Mouse (Mus musculus) heart, adult 2 months (tissue): Measurements from ENCODE around the gene Myrfl. TPM values are rescaled to one million over a fixed set of nuclear protein-coding genes. Genes with fewer than 3 reads are reported as not detected.

Experiments
- DNase-seq, 2 experiments: peaks; one replicate each; pipeline ENCODE4 v3.0.0; 2021
- H3K27ac ChIP-seq: fragments of 200-600 bp; 2 replicates; pipeline ENCODE4 v1.8.1; 2022
- H3K27me3 ChIP-seq: fragments of 200-500 bp; 2 replicates; pipeline ENCODE4 v1.6.1; 2012; ENCODE audit warnings: mild to moderate bottlenecking, low read length, inconsistent platforms, mixed read lengths; ENCODE audit not compliant: control insufficient read depth, insufficient read depth
- H3K36me3 ChIP-seq: fragments of 200-500 bp; 2 replicates; pipeline ENCODE4 v1.6.1; 2012; ENCODE audit warnings: low read length, inconsistent platforms; ENCODE audit not compliant: control insufficient read depth, insufficient read depth
- H3K4me1 ChIP-seq: fragments of 200-500 bp; 2 replicates; pipeline ENCODE4 v1.6.1; 2011; ENCODE audit warnings: low read length; ENCODE audit not compliant: control insufficient read depth, insufficient read depth
- H3K4me3 ChIP-seq: fragments of 200-600 bp; 2 replicates; pipeline ENCODE4 v1.8.1; 2022
- H3K79me2 ChIP-seq: fragments of 200-500 bp; replicated peaks from 2 replicates; pipeline ENCODE4 v1.6.1; 2012; ENCODE audit warnings: mild to moderate bottlenecking, inconsistent platforms, low read length, moderate library complexity, mixed read lengths; ENCODE audit not compliant: control insufficient read depth, insufficient read depth
- H3K9ac ChIP-seq: fragments of 200-500 bp; 2 replicates; pipeline ENCODE4 v1.6.1; 2012; ENCODE audit warnings: low read depth, mild to moderate bottlenecking, control low read depth, inconsistent platforms, low read length, mixed read lengths
- CTCF ChIP-seq: fragments of 200-600 bp; IDR thresholded peaks from 2 replicates; pipeline ENCODE4 v1.8.1; 2022; ENCODE audit warnings: antibody characterized with exemption, mild to moderate bottlenecking, moderate library complexity
- EP300 ChIP-seq: fragments of 200-500 bp; IDR thresholded peaks from 2 replicates; pipeline ENCODE4 v1.6.1; 2011; ENCODE audit warnings: low read depth, low read length, control low read depth; ENCODE audit not compliant: insufficient read depth
- POLR2A ChIP-seq: fragments of 200-500 bp; IDR thresholded peaks from 2 replicates; pipeline ENCODE4 v1.6.1; 2011; ENCODE audit warnings: mild to moderate bottlenecking, low read depth, low read length, control low read depth; ENCODE audit not compliant: insufficient read depth
- WGBS: fragments of 180-500 bp; shearing (Covaris S2); methylation state at CpG from one replicate; pipeline ENCODE4 v1.1.7; 2018; 5-methylcytosine and 5-hydroxymethylcytosine counted together
- intact Hi-C: fragments of 180-260 bp; cut with DNase I; formaldehyde crosslinking; loops from one replicate; pipeline ENCODE4 v1.15.1; 2025
- polyA plus RNA-seq: library from polyadenylated mRNA; depleted of rRNA; stranded (reverse); fragments of >200 nt; gene quantifications from 2 replicates; pipeline ENCODE4 v1.2.3, GENCODE M21; 2012
- total RNA-seq, 2 experiments: library from RNA; stranded (reverse); gene quantifications; 2 replicates each; pipeline ENCODE4 v1.2.3; 2021

The Myrfl gene
- total and polyA plus RNA-seq, 3 experiments: 0.31 to 1.6 (median 1.4) TPM

DNA sequence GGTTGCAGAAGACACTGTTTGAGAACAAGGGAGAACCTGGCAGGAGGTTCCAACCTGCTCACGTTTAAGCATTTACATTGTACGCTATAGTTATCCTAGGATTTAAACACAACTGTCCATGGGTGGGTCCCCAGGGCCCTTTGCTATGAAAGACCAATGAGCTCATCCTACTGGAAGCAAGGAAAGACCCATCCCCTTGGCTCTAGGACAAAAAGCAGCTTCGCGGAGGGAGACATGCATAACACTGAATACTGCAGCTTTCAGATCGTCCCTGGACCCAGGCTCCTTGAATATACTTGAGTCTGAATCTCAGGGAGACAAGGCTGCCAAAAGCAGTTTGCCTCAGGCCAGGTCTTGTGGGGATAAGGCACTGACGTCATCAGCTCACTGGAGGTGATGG lies 130.2 kb downstream of the Myrfl start:
- peaks cover 12% of the 10 kb centered on the region for H3K4me1 ChIP-seq
- no peaks in the 10 kb centered on the region for H3K36me3 ChIP-seq
- intact Hi-C loops: no loop called here
- no peaks in the 10 kb centered on the region for H3K79me2 ChIP-seq
- no peak for TF ChIP-seq CTCF
- TF ChIP-seq POLR2A: no peak
- TF ChIP-seq EP300: no peak
- no peak for DNase-seq
- no peak overlapping the region for H3K4me3 ChIP-seq
- 60% methylated on average over 6 of the region's 6 CpGs for WGBS
- H3K27ac ChIP-seq: no peak overlapping the region
- H3K27me3 ChIP-seq: no peaks in the 10 kb centered on the region
- H3K9ac ChIP-seq: no peak overlapping the region

GRCm38 (mm10) chr10:116761476-116762068 lies 135.1 kb downstream of the Myrfl start:
- intact Hi-C loops: no loop called here
- DNase-seq: no peak

DNA sequence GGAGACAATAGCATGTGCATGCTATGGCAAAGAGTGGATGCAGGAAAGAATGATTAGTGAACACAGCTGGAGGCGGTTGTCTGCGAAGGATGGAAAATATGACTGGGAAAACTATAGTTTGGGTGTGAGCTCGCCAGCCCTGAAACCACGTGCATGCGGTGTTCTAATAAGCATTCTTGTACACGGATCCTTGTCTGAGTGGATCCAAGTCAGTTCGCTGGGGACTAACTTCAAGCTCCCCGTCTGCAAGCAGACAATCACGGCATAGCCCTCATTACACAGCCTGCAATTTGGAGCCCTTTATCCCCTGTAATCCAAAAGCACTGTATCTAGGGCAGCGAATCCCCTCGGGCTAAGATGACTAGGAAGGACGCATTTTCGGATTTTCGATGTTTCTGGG lies 136.2 kb downstream of the Myrfl start:
- no peak for TF ChIP-seq EP300
- TF ChIP-seq CTCF: no peak
- TF ChIP-seq POLR2A: no peak
- Histone ChIP-seq H3K4me1 (peaks cover 5% of the 10 kb centered on the region; the same call in 1 of the 2 replicates), H3K79me2 (no peaks in the 10 kb centered on the region), H3K27ac (no peak overlapping the region), H3K9ac (no peak overlapping the region), H3K27me3 (no peaks in the 10 kb centered on the region), H3K36me3 (no peaks in the 10 kb centered on the region), H3K4me3 (no peak overlapping the region)
- WGBS: 78% methylated on average over 14 of the region's 14 CpGs
- intact Hi-C loops: no loop called here
- no peak for DNase-seq

More at GRCm38 (mm10) chr10:116761476-116762068, 135.1 kb downstream of the Myrfl start:
- TF ChIP-seq POLR2A (no peak), EP300 (no peak), CTCF (no peak)
- no peak overlapping the region for H3K27ac ChIP-seq
- H3K4me3 ChIP-seq: no peak overlapping the region
- H3K36me3 ChIP-seq: no peaks in the 10 kb centered on the region
- H3K4me1 ChIP-seq: peaks cover 5% of the 10 kb centered on the region; the same call in 1 of the 2 replicates
- H3K9ac ChIP-seq: no peak overlapping the region
- WGBS: 56% methylated on average over 4 of the region's 4 CpGs
- H3K79me2 ChIP-seq: no peaks in the 10 kb centered on the region
- H3K27me3 ChIP-seq: no peaks in the 10 kb centered on the region

GRCm38 (mm10) chr10:116759816-116760215 lies 136.9 kb downstream of the Myrfl start:
- no peaks in the 10 kb centered on the region for H3K79me2 ChIP-seq
- no peaks in the 10 kb centered on the region for H3K27me3 ChIP-seq
- H3K27ac ChIP-seq: no peak overlapping the region
- no peak overlapping the region for H3K9ac ChIP-seq
- TF ChIP-seq EP300 (no peak), POLR2A (no peak), CTCF (no peak)
- no peak overlapping the region for H3K4me3 ChIP-seq
- H3K36me3 ChIP-seq: no peaks in the 10 kb centered on the region
- peaks cover 5% of the 10 kb centered on the region; the same call in 1 of the 2 replicates for H3K4me1 ChIP-seq
- intact Hi-C loops: no loop called here
- WGBS: 91% methylated on average over 4 of the region's 4 CpGs
- DNase-seq: no peak

DNA sequence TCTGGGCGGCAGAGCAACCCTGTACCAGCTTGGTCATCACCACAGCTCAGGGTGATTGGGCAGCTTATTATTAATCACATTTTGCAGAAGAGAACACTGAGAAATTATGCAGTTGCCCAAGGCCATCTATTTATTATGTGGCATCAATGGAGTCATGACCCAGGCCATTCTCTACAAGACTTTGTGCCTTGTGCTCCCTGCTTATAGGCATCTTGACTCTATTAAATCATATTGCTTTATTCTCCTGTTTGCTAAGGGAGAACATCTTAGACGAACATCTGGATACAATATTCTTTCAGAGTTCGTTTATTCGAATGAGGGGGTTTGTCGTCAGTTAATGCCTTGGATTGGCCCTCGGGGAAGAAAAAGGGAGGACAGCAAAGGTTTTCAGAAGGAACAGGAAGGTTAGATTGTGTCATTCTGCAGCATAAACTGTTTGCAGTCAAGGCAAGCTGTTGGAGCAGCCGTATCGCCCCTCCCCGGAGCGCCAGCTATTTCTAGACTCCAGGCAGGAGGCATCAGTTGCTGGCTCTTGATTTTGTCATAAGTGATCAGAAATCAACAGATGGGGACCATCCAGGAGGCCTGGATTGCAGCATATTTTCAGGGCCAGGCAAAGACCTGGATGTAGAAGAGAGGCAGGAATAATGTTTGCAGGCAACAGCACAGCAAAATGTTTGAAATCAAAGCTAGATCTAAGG lies 140.7 kb downstream of the Myrfl start:
- no peaks in the 10 kb centered on the region for H3K79me2 ChIP-seq
- intact Hi-C loops: no loop called here
- no peak overlapping the region for H3K27ac ChIP-seq
- H3K9ac ChIP-seq: no peak overlapping the region
- no peak overlapping the region for H3K4me3 ChIP-seq
- 56% methylated on average over 10 of the region's 10 CpGs for WGBS
- H3K36me3 ChIP-seq: no peaks in the 10 kb centered on the region
- no peak for TF ChIP-seq POLR2A
- peaks cover 5% of the 10 kb centered on the region; the same call in 1 of the 2 replicates for H3K4me1 ChIP-seq
- DNase-seq: no peak
- no peaks in the 10 kb centered on the region for H3K27me3 ChIP-seq

GRCm38 (mm10) chr10:116754940-116755339 lies 141.8 kb downstream of the Myrfl start:
- Histone ChIP-seq H3K4me1 (peaks cover 5% of the 10 kb centered on the region; the same call in 1 of the 2 replicates), H3K9ac (no peak overlapping the region), H3K79me2 (no peaks in the 10 kb centered on the region), H3K27ac (no peak overlapping the region), H3K36me3 (no peaks in the 10 kb centered on the region), H3K27me3 (no peaks in the 10 kb centered on the region), H3K4me3 (no peak overlapping the region)
- no peak for TF ChIP-seq EP300
- no peak for TF ChIP-seq CTCF
- TF ChIP-seq POLR2A: no peak
- WGBS: 93% methylated on average over 11 of the region's 11 CpGs
- no peak for DNase-seq
- intact Hi-C loops: no loop called here
